Mouse (Mus musculus) limb, embryonic 14.5 days (tissue): ENCODE data around the gene Gprin1. TPM values are rescaled to one million over a fixed set of nuclear protein-coding genes. Genes with fewer than 3 reads are reported as not detected.

Experiments used
- ATAC-seq: fragments of 200-750 bp; cut with Nextera tagmentation; 2 replicates; pipeline ENCODE4 v1.8.0; 2017; ENCODE audit warnings: low read depth, moderate number of reproducible peaks, moderate TSS enrichment; ENCODE audit not compliant: low FRiP score
- DNase-seq: peaks from one replicate; pipeline ENCODE4 v3.0.0-alpha.2; 2015; ENCODE audit warnings: low spot score
- H3K27ac ChIP-seq: fragments of 300-500 bp; sonication (generic); replicated peaks from 2 replicates; pipeline ENCODE4 v1.5.1; 2014; ENCODE audit warnings: low read depth, mild to moderate bottlenecking, low read length, moderate library complexity, mixed read lengths
- H3K27me3 ChIP-seq: fragments of 300-500 bp; sonication (generic); 2 replicates; pipeline ENCODE4 v1.6.1; 2014; ENCODE audit warnings: low read length, mixed read lengths; ENCODE audit not compliant: control insufficient read depth, insufficient read depth
- H3K36me3 ChIP-seq: fragments of 300-500 bp; sonication (generic); 2 replicates; pipeline ENCODE4 v1.6.1; 2014; ENCODE audit warnings: mild to moderate bottlenecking, low read length, moderate library complexity, mixed read lengths; ENCODE audit not compliant: control insufficient read depth, insufficient read depth
- H3K4me1 ChIP-seq: fragments of 300-500 bp; sonication (generic); 2 replicates; pipeline ENCODE4 v1.6.1; 2014; ENCODE audit warnings: antibody characterized with exemption, low read length, mixed read lengths; ENCODE audit not compliant: control insufficient read depth, insufficient read depth
- H3K4me2 ChIP-seq: fragments of 300-500 bp; sonication (generic); replicated peaks from 2 replicates; pipeline ENCODE4 v1.6.1; 2014; ENCODE audit warnings: low read depth, mild to moderate bottlenecking, low read length, moderate library complexity; ENCODE audit not compliant: severe bottlenecking
- H3K4me3 ChIP-seq: fragments of 300-500 bp; sonication (generic); replicated peaks from 2 replicates; pipeline ENCODE4 v1.5.1; 2014; ENCODE audit warnings: low read length
- H3K9ac ChIP-seq: fragments of 300-500 bp; sonication (generic); 2 replicates; pipeline ENCODE4 v1.6.1; 2014; ENCODE audit warnings: mild to moderate bottlenecking, low read depth, low read length, moderate library complexity; ENCODE audit not compliant: severe bottlenecking
- H3K9me3 ChIP-seq: fragments of 300-500 bp; sonication (generic); 2 replicates; pipeline ENCODE4 v1.6.1; 2016; ENCODE audit warnings: low read length; ENCODE audit not compliant: control insufficient read depth
- POLR2A ChIP-seq: fragments of 200-500 bp; IDR thresholded peaks from 2 replicates; pipeline ENCODE4 v1.8.0; 2012; ENCODE audit warnings: inconsistent platforms, mild to moderate bottlenecking, moderate library complexity, borderline replicate concordance; ENCODE audit not compliant: insufficient read depth, insufficient read length; ENCODE audit errors: extremely low read depth
- WGBS: fragments of 180-500 bp; shearing (Covaris S2); extraction: QIAGEN DNeasy Blood & Tissue Kit; methylation state at CpG from one replicate; pipeline ENCODE4 v1.1.7; 2014; 5-methylcytosine and 5-hydroxymethylcytosine counted together
- polyA plus RNA-seq, 2 experiments: library from polyadenylated mRNA; depleted of rRNA in 1 of 2; stranded (reverse) in 1 of 2; unstranded in 1 of 2; fragments of >200 nt; fragmentation: Nextera tagmentation in 1 of 2; extraction: Ambion mirVana in 1 of 2; gene quantifications; 2 replicates each; pipeline versions ENCODE4 v1.2.1 to v1.2.3; 2012 to 2014

Gprin1 gene
- polyA plus RNA-seq, 2 experiments, result 0.67 to 0.87 TPM

- Histone ChIP-seq H3K9me3 (no peaks in the 10 kb centered on the region), H3K4me1 (peaks cover 10% of the 10 kb centered on the region), H3K36me3 (no peaks in the 10 kb centered on the region), H3K4me2 (no peak overlapping the region), H3K27me3 (peaks cover 20% of the 10 kb centered on the region), H3K27ac (no peak overlapping the region), H3K4me3 (no peak overlapping the region), H3K9ac (no peak overlapping the region)
- ATAC-seq, result no peak
- TF ChIP-seq POLR2A, result no peak
- no peak for DNase-seq
- WGBS, result 36% methylated on average over 12 of the region's 12 CpGs
These were observed 4.8 kb upstream of the Gprin1 start for GRCm38 (mm10) chr13:54754169-54755080.

- H3K36me3 ChIP-seq, result no peaks in the 10 kb centered on the region
- no peak for TF ChIP-seq POLR2A
- no peak overlapping the region for H3K9ac ChIP-seq
- WGBS, result 71% methylated on average over 6 of the region's 6 CpGs
- peaks cover 20% of the 10 kb centered on the region for H3K27me3 ChIP-seq
- no peak overlapping the region for H3K27ac ChIP-seq
- peaks cover 10% of the 10 kb centered on the region for H3K4me1 ChIP-seq
- no peak for ATAC-seq
- no peak overlapping the region for H3K4me3 ChIP-seq
- no peak for DNase-seq
- H3K4me2 ChIP-seq, result no peak overlapping the region
- H3K9me3 ChIP-seq, result no peaks in the 10 kb centered on the region
These were observed 4.1 kb upstream of the Gprin1 start for GRCm38 (mm10) chr13:54753733-54754132.

DNA sequence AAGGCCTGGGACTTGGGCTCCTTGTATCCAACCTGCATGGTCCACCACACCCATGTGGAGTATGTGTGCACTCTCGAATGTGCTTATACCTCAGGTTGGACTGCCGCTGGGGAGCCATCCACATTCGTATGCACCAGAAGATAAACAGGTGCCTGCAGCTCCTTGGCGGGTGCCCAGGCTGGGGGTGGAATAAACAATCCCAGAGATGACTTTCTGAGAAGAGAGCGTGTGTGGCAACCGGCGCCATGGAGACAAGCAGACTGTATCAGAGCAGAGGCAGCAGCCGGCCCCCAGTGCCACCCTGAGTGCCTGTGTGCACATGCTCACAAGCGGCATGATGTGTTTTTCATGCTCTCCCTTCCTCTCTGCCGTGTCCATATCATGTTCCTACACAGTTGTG, 3.0 kb upstream of the Gprin1 start:
- Histone ChIP-seq H3K9ac (no peak overlapping the region), H3K4me3 (no peak overlapping the region), H3K36me3 (no peaks in the 10 kb centered on the region), H3K9me3 (no peaks in the 10 kb centered on the region), H3K27me3 (peaks cover 26% of the 10 kb centered on the region), H3K4me2 (no peak overlapping the region), H3K27ac (no peak overlapping the region), H3K4me1 (peaks cover 6% of the 10 kb centered on the region)
- TF ChIP-seq POLR2A, result no peak
- ATAC-seq, result no peak
- WGBS, result 70% methylated on average over 10 of the region's 10 CpGs
- DNase-seq, result no peak

DNA sequence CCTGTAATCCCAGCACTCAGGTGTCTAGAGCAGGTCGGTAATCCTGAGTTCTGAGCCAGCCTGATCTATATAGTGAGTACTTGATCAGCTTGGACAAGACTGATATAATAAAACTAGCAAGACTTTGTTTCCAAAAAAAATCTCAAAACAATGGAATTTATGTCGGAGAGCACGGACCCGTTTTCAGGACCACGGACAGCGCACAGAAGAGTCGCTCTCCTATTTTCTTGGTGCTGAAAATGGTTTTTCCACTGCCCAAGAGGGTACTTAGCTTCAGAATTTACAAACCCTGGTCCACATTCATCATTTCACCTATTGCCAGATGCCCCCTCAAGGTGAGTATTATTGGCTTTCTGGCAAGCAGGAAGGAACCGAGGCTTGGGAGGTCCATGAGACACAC, 1.0 kb upstream of the Gprin1 start:
- ATAC-seq (no peak), DNase-seq (no peak)
- H3K9me3 ChIP-seq, result no peaks in the 10 kb centered on the region
- no peak for TF ChIP-seq POLR2A
- H3K4me2 ChIP-seq, result no peak overlapping the region
- H3K27me3 ChIP-seq, result peaks cover 26% of the 10 kb centered on the region
- H3K9ac ChIP-seq, result no peak overlapping the region
- peaks cover 4% of the 10 kb centered on the region; the same call in 1 of the 2 replicates for H3K4me1 ChIP-seq
- no peak overlapping the region for H3K27ac ChIP-seq
- WGBS, result 2% methylated on average over 8 of the region's 8 CpGs
- no peaks in the 10 kb centered on the region for H3K36me3 ChIP-seq
- H3K4me3 ChIP-seq, result no peak overlapping the region

- Histone ChIP-seq H3K4me3 (peak overlapping the region; percentile 45), H3K4me2 (peak overlapping the region; percentile 86), H3K27me3 (peaks cover 26% of the 10 kb centered on the region), H3K36me3 (no peaks in the 10 kb centered on the region), H3K4me1 (peaks cover 4% of the 10 kb centered on the region; the same call in 1 of the 2 replicates), H3K9ac (no peak overlapping the region), H3K27ac (no peak overlapping the region), H3K9me3 (no peaks in the 10 kb centered on the region)
- peak; percentile 27 for DNase-seq
- peak; percentile 70 for ATAC-seq
- no peak for TF ChIP-seq POLR2A
- WGBS, result 5% methylated on average over 32 of the region's 100 CpGs
These were observed 412 bp downstream of the Gprin1 start for GRCm38 (mm10) chr13:54749061-54749863.
